Mouse (Mus musculus) erythroid progenitor cell, adult 5-6 weeks (primary cell): ENCODE results near the gene Slc44a1. TPM values are rescaled to one million over a fixed set of nuclear protein-coding genes. Genes with fewer than 3 reads are reported as not detected.
A peak's percentile ranks its signal among the peaks of the same experiment; 100 is the strongest.

Experiments used
- ATAC-seq: replicated peaks from 2 replicates; pipeline ENCODE4 v1.8.0; 2016; ENCODE audit warnings: moderate number of reproducible peaks, mild to moderate bottlenecking, moderate TSS enrichment, inconsistent platforms; ENCODE audit not compliant: poor library complexity, low FRiP score, severe bottlenecking
- total RNA-seq, 2 experiments: library from RNA; stranded (forward) in 1 of 2; stranded (reverse) in 1 of 2; fragments of 150-400 nt in 1 of 2; fragments of 186-747, 209-891 nt in 1 of 2; gene quantifications; 2 replicates each; pipeline versions ENCODE4 v1.2.3 to v1.2.4; 2015 to 2017; ENCODE audit warnings: low replicate concordance in 2 of 2

The Slc44a1 gene
- total RNA-seq, 2 experiments from 2014 or later: 21.6 to 27.2 TPM

DNA sequence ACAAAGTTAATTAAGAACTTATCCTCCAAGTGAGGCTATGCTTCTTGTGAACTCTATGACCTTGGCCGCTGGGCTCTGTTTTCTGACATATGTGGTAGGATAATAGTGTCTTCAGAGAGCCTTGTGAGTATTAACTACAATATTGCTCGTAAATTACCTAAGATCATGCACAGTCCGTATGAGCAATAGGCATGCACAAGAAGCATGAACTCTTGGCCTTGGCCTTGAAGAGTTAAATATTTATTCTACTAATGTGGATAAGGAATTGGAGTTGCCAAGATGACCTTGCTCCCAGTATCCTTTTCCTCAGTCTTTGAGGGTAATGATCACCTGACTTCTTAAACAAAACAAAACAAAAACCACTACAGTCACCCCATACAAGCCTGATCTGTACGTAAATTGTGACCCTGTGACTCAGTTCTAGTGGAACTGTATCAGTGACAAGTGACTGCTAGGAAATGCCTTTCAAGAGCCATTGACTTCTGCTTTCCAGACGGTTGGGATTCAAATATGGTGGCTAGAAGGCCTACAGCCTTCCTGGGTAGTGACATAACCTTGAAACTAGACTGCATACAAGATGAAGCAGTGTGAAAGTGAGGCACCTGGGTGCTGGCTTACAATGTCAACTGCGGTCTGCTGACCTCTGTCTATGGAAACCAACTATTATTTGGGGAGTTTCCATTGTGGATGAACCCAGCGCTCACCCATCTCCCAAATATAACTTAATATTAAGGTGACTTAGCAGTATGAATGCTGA lies 150.7 kb downstream of the Slc44a1 start:
- ATAC-seq: no peak

DNA sequence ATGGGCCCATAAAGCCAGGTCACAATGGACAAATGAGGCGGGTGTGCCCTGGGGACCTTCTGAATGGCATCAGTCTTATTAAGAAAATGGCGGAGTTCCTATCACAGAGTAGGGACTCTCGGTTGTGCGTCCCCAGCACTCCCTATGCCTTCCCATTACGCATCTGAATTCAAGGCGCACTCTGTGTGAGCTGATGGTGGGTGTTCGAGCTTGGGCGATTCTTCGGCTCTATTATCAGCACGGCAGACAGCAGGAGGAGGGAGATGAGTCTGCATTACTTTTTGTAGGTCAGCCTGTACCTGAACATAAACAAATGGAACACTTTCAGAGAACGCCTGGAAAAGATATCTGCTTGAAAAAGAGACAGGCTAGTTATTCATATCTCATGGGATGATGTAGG lies 151.3 kb downstream of the Slc44a1 start:
- no peak for ATAC-seq

DNA sequence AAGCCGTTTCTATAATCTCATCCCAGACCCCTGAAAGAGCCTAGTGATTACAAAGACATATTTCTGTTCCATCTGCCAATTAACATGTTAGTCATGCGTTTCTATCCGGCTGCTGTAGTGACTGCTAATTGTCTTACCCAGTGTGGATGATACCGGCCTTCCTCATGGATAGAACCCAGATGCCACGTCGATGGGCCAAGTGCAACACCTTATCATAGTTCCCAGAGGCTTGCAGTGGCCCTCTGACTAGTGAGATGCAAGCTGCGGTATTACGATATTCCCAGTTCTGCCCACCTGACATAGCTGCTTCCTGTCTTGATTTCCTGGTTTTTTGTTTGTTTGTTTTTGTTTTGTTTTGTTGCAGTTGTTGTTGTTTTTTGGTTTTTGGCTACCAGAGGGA lies 151.7 kb downstream of the Slc44a1 start:
- ATAC-seq: no peak

GRCm38 (mm10) chr4:53592386-53592785 lies 152.2 kb downstream of the Slc44a1 start:
- ATAC-seq: no peak

DNA sequence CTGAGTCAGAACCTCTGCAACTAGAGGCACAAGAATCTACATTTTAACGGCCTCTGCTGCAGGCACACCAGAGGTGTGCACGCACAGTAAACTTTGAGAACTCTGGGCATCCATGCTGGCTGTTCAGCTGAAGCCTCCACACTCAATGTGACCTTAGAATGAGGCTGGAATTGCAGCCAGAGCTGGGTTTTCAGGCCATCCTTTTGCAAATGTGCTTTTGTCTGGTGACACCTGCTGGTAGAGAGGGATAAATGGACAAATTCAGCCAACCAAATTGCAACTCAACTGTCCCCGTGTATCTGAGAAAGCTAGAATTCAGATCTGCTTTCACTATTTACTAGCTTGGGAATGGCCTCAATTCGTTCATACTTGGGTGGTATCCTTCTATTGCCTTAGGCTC lies 154.0 kb downstream of the Slc44a1 start:
- ATAC-seq: no peak

DNA sequence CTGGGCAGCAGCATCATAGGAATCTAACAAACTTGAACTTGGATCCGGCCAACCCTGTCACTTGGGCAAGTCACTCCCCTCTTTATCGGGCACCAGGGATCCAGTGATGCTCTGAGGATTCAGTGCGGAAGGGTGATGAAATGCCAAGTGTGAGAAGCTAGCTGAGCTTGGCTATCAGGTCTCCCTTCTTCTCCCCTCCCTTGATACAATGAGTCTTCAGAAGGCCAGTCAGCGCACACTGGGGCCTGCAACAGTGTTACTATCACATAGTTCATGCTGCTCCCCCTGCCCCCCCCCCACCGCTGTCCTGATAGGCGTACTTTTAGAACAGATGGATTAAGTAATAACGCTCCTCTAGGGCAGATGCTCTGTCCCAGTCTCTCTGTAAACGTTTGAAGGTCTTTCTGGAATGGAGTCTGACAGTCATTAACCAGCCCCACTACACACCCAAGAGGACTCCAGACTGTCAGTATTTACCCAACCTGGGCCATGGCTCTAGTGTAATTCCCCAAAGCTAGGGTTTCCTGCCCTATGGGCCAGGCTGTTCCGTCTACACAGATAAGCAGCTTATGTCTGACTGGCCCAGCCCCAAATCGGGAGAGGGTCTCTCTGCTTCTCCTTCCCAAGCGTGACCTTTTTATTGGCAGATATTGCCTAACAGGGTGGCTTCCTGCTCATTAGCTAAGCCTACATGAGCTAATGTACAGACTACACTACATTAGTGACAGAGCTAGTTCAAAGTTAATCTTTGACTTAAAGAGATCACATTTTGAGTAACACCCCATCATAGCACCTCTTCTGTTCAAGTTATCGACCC lies 155.2 kb downstream of the Slc44a1 start:
- ATAC-seq: no peak

- ATAC-seq: no peak
Observed at GRCm38 (mm10) chr4:53596063-53596895, 156.1 kb downstream of the Slc44a1 start.

GRCm38 (mm10) chr4:53600462-53600861 lies 160.2 kb downstream of the Slc44a1 start:
- peak; percentile 70 for ATAC-seq

DNA sequence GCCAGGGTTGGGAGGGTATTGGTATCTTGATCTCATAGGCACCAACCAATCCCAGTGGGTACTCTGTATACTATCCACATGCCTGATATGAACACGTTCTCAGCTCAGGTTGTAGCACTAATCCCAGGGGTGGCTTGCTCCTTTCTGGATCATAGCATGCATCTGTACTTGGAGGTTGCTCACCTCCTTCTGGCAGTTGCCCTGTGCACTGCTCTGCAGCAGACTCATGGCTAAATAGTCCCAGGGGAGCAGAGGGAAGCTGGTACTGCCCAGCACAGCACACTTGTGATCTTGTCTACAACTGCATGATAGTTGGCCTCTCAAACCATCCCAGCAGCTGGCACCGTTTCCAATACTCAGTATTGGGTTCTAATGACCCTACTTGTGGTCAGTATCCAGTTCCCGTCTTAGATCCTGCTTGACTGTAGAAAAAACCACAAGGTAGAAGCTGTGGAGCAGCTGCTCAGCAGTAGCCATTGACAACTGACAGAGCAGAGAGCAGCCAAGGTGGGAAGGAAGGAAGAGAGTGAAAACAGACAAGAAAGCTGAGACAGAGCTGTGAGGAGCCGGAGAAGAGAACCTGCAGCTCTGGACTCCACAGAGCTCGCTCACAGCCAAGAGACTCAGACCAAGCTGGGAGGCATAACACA lies 174.5 kb downstream of the Slc44a1 start:
- no peak for ATAC-seq

GRCm38 (mm10) chr4:53617968-53618367 lies 177.8 kb downstream of the Slc44a1 start:
- no peak for ATAC-seq

GRCm38 (mm10) chr4:53620104-53620503 lies 179.9 kb downstream of the Slc44a1 start:
- no peak for ATAC-seq

DNA sequence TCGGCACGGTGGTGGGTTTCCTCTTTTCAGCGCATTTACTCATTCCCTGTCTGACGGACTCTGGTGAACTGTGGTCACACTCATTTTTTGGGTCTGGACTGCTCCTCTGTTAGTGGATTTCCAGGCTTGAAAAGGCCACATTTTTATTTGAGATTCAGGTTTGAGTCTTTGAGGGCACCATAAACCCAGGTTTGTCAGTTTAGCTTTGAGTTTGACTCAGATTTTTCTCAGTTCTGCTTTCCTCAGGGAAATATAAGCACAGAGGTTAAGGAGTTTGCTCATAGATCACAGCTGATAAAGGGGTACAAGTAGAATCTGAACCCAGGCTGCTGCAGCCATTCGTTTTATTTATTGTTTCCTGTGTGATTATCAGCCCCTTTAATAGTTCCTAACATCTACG lies 180.9 kb downstream of the Slc44a1 start:
- ATAC-seq: no peak

GRCm38 (mm10) chr4:53621490-53621889 lies 181.3 kb downstream of the Slc44a1 start:
- ATAC-seq: no peak

DNA sequence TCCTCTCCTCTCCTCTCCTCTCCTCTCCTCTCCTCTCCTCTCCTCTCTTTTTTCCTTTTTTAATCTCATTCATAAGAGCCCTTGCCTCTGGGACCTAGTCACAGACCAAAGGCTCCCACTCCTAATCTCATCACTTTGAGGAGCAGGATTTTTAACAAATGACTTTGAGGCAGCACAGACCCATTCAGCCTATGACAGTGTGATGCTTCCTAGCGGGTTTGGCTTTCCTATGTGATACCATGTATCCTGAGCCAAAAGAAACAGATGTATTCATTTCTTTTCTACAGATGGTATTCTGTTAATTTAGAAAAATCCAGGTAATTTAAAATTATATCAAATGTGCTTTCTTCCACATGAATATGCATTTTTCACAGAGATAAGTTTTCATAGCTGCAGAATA lies 183.5 kb downstream of the Slc44a1 start:
- no peak for ATAC-seq

DNA sequence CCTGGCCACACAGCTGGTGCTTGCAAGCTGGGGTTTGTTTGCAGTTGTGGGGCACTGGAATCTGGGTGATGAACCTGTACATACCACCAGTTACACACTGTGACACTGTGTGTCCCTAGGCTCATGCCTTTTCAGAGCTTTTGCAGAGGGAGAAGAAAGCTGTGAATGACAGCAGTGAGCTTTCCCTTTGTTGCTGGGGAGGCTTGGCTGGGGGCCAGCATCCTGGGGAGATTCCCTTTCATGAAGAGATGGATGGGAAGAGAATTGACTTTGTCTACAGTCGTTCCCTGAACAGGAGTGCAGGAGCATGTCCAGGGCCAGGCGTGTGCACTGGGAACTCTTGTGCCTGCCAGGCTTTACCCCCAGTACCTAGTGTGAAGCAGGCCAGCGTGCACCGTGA lies 184.6 kb downstream of the Slc44a1 start:
- ATAC-seq: no peak

DNA sequence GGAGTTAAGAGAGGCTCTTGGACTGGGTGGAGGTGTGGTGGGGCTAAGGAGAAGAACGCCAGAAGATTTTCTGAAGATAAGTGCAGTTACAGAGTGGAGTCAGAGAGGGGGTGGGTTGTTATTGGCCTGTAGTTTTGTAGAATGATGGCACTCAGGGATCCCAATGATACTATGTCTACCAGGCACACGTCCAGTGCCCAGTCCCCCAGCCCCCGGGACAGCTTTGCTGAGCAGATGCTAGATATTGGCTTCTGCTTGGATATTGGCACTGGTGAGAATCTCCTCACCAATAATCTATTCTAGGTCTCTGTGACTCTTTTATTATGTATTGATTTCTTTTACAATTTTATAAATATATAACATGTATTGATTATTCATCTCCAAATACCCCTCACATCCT lies 185.1 kb downstream of the Slc44a1 start:
- ATAC-seq: no peak

DNA sequence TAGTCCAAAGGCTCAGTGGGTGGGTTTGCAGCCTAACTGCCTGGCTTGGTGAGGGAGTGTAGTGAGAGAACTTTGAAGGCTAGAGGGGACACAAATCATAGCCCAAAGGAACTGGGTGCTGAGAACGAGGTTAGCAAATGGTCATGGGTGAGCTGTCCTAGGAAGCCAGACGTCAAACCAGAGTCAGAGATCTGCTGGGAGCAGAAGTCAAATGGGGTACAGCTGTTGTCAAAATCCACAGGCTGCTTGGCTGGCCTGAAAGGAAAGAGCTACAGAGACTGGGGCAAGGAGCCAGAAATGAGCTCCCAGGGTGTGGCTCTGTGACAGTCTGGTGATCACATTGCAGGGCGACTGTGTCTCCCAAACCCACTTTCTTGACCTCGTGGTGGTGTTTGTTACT lies 188.7 kb downstream of the Slc44a1 start:
- ATAC-seq: no peak

DNA sequence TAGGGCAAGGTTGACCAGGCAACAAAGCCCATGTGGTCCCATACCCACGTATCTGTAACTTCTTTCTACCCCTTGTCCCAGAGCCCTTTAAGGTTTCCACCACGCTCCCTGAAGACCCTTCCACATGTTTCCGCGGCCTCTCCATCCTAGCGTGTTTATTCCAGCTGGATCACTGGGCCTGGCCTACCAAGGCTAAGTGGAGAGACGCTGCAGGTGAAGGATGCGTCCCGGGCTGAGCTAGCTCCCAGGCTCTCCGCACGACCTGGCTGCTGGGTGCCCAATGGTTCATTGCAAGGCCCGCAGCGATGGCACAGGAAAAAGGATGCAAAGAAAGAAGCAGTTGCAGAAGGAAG lies 190.7 kb downstream of the Slc44a1 start:
- ATAC-seq: 0 out of 2 replicates have a peak, but pooled peaks have one; percentile 7

- ATAC-seq: peak; percentile 81
Observed at GRCm38 (mm10) chr4:53631316-53632010, 191.2 kb downstream of the Slc44a1 start, which contains the start of gene Fsd1l. TSS of gene Fsd1l (plus strand) at chr4:53631471.
